Mouse (Mus musculus) central nervous system, embryonic 18 days (tissue): Measurements from ENCODE around the gene Tmem240. TPM values are rescaled to one million over a fixed set of nuclear protein-coding genes. Genes with fewer than 3 reads are reported as not detected.

ENCODE experiments used
- polyA plus RNA-seq: library from polyadenylated mRNA; depleted of rRNA; stranded (reverse); fragments of >200 nt; gene quantifications from 2 replicates; pipeline ENCODE4 v1.2.3, GENCODE M21; 2012; rRNA removed

The Tmem240 gene
- polyA plus RNA-seq: 53.0 and 58.0 TPM in 2 replicates

DNA sequence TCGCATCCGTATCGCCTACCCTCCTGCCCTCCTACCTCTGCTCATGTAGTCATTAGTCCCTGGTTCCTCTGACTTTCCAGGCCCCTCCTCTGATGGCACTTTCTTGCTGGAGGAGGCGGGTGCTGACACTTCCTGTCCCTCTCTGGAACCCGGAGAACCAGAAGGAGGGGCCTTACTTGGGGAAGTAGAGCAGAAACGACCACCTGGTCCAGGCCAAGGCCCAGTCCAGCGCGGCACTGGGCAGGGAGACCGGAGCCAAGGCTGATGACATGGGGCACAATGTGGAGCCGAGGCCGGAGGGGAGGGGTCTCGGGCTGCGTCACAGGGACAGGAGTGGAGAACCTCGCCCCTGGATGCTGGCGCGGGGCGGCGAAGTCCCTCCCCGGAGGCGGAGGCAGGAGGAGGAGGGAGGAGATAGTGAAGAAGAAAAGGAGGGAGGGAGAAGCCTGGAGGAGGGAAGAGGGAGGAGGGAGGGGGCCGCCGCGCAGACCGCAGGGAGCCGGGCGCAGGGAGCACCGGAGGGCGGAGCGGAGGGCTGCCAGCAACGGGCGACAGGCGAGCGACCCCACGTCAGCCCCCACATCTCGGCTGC lies at the start of gene Tmem240:
Gene Tmem240 (plus strand): TSS at position 451 of the 592 bp plus-strand sequence.

DNA sequence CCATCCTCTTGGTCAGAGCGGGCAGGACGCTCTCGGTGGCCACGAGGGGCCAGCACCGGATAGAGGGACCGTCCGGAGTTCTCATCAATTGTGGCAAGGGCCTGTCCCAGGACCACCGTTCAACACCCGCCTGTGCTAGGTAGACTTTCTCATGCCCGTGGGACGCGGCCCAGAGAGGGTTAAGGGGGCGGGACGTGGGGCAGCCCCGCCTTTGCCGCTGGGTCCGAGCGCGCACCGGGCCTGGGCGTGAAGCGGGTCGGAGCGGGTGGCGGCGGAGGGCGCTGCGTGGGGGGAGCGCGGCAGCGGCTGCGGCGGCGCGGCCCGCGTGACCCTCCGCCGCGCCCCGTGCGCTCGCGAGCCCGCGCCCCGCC lies 40.5 kb upstream of the Tmem240 start, which contains the start of gene Fndc10:
Gene Fndc10 (plus strand): TSS at position 232 of the 371 bp plus-strand sequence.

DNA sequence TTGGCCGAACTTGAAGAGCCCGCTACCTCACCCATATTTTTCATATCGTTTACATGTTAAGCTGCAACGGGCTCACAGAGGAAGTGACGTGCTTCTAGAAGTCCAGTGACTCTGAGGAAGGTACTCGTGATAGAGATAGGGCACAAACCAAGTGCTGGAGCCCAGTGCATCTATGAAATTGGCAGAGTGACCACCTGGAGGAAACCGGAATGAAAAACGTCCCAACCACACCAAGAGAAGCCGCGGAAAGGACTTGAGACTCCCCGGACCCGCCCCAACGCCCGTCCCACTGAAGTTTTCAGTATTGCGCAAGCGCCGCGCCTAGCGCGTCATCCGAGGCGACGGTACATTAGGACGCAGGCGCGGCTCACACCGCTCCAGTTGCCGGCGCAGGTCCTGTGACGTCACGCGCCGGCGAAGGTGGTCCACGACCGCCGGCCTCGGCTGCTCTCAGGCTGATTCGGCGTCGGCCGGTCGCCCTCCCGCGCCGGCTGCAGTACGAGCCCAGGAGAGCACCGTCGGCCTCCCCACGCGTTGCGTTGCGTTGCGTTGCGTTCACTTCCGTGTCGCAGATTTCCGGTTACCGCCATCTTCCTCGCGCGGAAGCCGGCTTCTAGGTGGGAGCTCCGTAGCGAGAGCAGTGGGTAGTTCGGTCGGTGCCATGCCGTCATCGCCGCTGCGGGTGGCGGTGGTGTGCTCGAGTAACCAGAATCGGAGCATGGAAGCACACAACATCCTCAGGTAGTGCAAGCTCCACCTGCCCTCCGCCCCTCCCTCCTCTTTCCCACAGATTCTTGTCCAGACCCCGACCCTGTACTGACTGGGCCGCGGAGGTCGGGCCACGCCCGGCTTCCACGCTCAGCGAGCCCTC lies 29.6 kb upstream of the Tmem240 start, which contains the start of gene Ssu72:
Gene Ssu72 (plus strand): TSS at position 80 of the 871 bp plus-strand sequence.

DNA sequence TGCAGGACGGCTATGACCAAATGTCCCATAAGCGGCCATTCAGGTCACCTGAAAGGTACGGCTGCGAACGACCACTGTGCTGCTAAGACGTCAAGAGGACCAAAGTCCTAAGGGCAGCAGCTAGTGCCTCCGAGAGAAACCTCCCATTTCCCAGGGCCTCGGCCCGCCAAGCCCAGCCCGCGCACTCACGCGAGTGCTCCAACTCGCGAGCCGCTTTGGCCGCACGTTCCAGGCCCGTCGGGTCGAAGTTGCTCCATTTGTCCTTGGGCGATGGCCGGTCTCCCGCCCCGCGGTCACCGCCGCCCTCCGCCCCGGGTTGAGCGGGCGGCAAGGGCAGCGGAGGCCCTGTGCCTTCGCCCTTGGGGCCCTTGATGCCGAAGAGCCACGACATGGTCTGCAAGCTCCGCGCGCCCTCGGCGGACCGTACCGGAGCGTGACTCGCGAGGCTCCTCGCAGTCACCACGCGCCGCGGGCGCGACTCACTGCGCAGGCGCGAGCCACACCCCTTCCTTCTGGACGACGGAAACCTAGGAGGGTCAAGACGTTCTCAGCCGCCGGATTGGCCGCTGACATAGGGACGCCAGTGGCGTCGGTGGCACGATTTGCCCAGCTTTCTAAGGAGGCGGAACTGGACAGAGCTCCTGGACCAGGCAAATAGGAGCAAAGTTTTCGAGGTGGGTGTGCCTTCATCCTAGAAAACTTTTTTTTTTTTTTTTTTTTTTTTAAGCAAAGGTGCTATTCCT lies 26.2 kb downstream of the Tmem240 start, which contains the start of gene Atad3a:
Gene Atad3a (minus strand): TSS at position 481 of the 743 bp plus-strand sequence.

DNA sequence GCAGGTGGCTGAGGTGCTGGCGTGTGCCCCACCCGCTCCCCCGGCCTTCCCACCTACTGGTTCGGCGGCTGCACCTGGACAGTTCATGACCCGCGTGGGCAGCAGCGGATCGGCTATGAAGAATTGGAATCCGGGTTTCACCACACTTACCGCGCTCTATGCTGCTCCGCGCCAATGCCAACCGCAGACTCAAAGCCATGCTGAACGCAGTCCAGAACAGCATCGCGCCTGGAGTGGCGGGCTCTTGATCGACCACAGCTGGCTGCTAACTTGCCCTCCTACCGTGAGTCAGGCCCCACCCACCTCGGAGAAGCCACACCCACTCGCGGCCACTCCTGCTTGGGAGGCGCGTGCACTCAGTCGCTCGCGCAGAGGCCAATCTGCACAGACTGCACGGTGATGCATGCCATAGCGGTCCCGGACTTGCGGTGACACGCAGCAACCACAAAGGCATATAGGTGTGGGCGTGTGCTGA lies 39.7 kb downstream of the Tmem240 start, which contains the start of gene Vwa1:
Gene Vwa1 (minus strand): TSS at position 419 of the 475 bp plus-strand sequence.

DNA sequence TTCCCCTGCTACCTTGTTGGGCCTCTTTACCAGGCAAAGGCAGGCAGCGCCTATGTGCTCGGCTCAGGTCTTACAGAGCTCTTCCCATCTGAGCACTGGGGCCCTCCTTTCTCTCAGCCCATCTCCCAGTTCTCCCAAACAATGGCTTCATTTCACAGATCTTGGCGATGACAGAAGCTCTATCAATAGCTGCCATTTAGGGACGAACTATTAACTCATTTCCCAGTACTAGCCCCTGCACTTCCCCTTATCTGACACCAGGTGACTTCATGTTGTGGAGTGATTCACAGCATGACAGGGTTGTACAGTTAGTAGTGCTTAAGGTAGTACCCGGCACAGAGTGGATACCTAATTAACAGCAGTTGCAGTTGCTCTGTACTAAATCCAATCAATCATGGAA lies 51.2 kb downstream of the Tmem240 start, which contains the start of gene Tmem88b:
Gene Tmem88b (minus strand): TSS at position 56 of the 400 bp plus-strand sequence.

DNA sequence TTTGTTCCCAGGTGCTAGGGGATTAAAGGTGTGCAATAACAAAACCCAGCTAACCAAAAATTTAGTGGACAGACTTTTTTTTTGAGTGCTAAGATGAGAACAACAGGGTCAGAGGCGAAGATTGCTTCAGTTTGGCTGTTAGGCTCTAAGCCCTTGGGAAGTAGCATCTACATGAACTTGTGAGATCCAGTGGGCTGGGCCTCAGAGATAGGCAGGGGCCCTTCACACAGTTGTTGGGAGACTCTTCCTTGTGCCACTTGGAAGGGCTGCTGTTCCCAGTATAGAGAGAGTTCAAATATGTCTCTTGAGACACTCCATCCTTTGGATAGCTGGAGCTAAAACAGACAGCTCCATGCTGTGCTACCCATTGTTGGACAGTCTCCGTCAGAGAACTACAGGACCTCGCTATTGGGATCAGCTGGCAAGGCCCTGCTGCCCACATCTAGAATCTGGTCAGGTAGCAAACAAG lies 55.5 kb downstream of the Tmem240 start, which contains the start of gene Ankrd65:
Gene Ankrd65 (plus strand): TSS at position 419 of the 469 bp plus-strand sequence.

Other genes with a start within 250 kb of the Tmem240 start
- 962 and 1,024 TPM in 2 replicates for gene Gnb1, start 243.4 kb upstream of the Tmem240 start, polyA plus RNA-seq
- 89.3 and 90.4 TPM in 2 replicates for gene Nadk, start 172.4 kb upstream of the Tmem240 start, polyA plus RNA-seq
- 14.9 and 15.4 TPM in 2 replicates for gene Slc35e2, start 133.4 kb upstream of the Tmem240 start, polyA plus RNA-seq
- 41.9 and 42.1 TPM in 2 replicates for gene Cdk11b, start 109.9 kb upstream of the Tmem240 start, polyA plus RNA-seq
- not detected in 2 replicates for gene Gm10563, start 89.4 kb upstream of the Tmem240 start, polyA plus RNA-seq
- 8.0 and 10.5 TPM in 2 replicates for gene Mmp23, start 81.4 kb upstream of the Tmem240 start, polyA plus RNA-seq
- 122 and 127 TPM in 2 replicates for gene Mib2, start 65.6 kb upstream of the Tmem240 start, polyA plus RNA-seq
- 28.7 and 30.8 TPM in 2 replicates for gene Fndc10, start 40.5 kb upstream of the Tmem240 start, polyA plus RNA-seq
- gene Ssu72, start 30.0 kb upstream of the Tmem240 start, polyA plus RNA-seq: 121 and 133 TPM in 2 replicates
- 107 and 111 TPM in 2 replicates for gene Atad3a, start 26.3 kb downstream of the Tmem240 start, polyA plus RNA-seq
- 28.3 and 29.3 TPM in 2 replicates for gene Vwa1, start 39.9 kb downstream of the Tmem240 start, polyA plus RNA-seq
- gene Tmem88b, start 51.1 kb downstream of the Tmem240 start, polyA plus RNA-seq: 1.6 and 1.7 TPM in 2 replicates
- not detected in 2 replicates for gene Ankrd65, start 55.6 kb downstream of the Tmem240 start, polyA plus RNA-seq
- 131 and 143 TPM in 2 replicates for gene Mrpl20, start 68.1 kb downstream of the Tmem240 start, polyA plus RNA-seq
- gene Ccnl2, start 77.7 kb downstream of the Tmem240 start, polyA plus RNA-seq: 187 and 201 TPM in 2 replicates
- gene Aurkaip1, start 96.5 kb downstream of the Tmem240 start, polyA plus RNA-seq: 96.7 and 108 TPM in 2 replicates
- 30.7 and 42.0 TPM in 2 replicates for gene Mxra8, start 104.9 kb downstream of the Tmem240 start, polyA plus RNA-seq
- 159 and 160 TPM in 2 replicates for gene Dvl1, start 112.6 kb downstream of the Tmem240 start, polyA plus RNA-seq
- gene Tas1r3, start 128.6 kb downstream of the Tmem240 start, polyA plus RNA-seq: 0.44 and 0.55 TPM in 2 replicates
- gene Cptp, start 134.6 kb downstream of the Tmem240 start, polyA plus RNA-seq: 21.7 and 24.1 TPM in 2 replicates
- 67.9 and 73.7 TPM in 2 replicates for gene Ints11, start 134.7 kb downstream of the Tmem240 start, polyA plus RNA-seq
- gene Pusl1, start 157.0 kb downstream of the Tmem240 start, polyA plus RNA-seq: 92.1 and 92.2 TPM in 2 replicates
- gene Acap3, start 157.0 kb downstream of the Tmem240 start, polyA plus RNA-seq: 112 and 119 TPM in 2 replicates
- 113 and 114 TPM in 2 replicates for gene Ube2j2, start 209.0 kb downstream of the Tmem240 start, polyA plus RNA-seq
- 7.5 and 10.5 TPM in 2 replicates for gene C1qtnf12, start 227.5 kb downstream of the Tmem240 start, polyA plus RNA-seq